Mouse (Mus musculus) MEL (cell line): Measurements from ENCODE around the gene Stt3b. TPM values are rescaled to one million over a fixed set of nuclear protein-coding genes. Genes with fewer than 3 reads are reported as not detected.
A peak's percentile ranks its signal among the peaks of the same experiment; 100 is the strongest.

Source experiments
- DNase-seq: peaks from one replicate; pipeline ENCODE4 v3.0.0; 2011; ENCODE audit warnings: low read depth, low spot score
- H3K27ac ChIP-seq: 2 replicates; pipeline ENCODE4 v1.5.1; 2012; ENCODE audit warnings: low read depth, mild to moderate bottlenecking, control low read depth, low read length, moderate library complexity; ENCODE audit not compliant: control insufficient read depth
- H3K27me3 ChIP-seq, 2 experiments: fragments of 150-350 bp in 1 of 2; sonication (generic) in 1 of 2; 2 replicates each; pipeline ENCODE4 v1.6.1; 2012; ENCODE audit warnings: low read length in 2 of 2, mild to moderate bottlenecking in 2 of 2, improper control_type of control experiment in 1 of 2, moderate library complexity in 1 of 2; ENCODE audit not compliant: insufficient read depth in 2 of 2, control insufficient read depth in 1 of 2
- H3K36me3 ChIP-seq, 2 experiments: 2 replicates each; pipeline ENCODE4 v1.6.1; 2012 to 2014; ENCODE audit warnings: low read length in 2 of 2, improper control_type of control experiment in 1 of 2, inconsistent platforms in 1 of 2, mild to moderate bottlenecking in 1 of 2; ENCODE audit not compliant: insufficient read depth in 2 of 2, control insufficient read depth in 1 of 2
- H3K4me1 ChIP-seq, 2 experiments: fragments of 150-350 bp in 1 of 2; sonication (generic) in 1 of 2; 2 replicates each; pipeline ENCODE4 v1.6.1; 2012; ENCODE audit warnings: low read length in 2 of 2, improper control_type of control experiment in 1 of 2, mild to moderate bottlenecking in 1 of 2; ENCODE audit not compliant: insufficient read depth in 2 of 2, control insufficient read depth in 1 of 2
- H3K4me3 ChIP-seq, 2 experiments: fragments of 150-350 bp in 1 of 2; sonication (generic) in 1 of 2; 2 replicates each; pipeline ENCODE4 v1.5.1; 2012; ENCODE audit warnings: low read depth in 2 of 2, low read length in 2 of 2, mild to moderate bottlenecking in 2 of 2, moderate library complexity in 2 of 2, control low read depth in 1 of 2, improper control_type of control experiment in 1 of 2; ENCODE audit not compliant: control insufficient read depth in 1 of 2, insufficient read depth in 1 of 2
- H3K79me2 ChIP-seq: 2 replicates; pipeline ENCODE4 v1.6.1; 2012; ENCODE audit warnings: mild to moderate bottlenecking, low read length, moderate library complexity; ENCODE audit not compliant: control insufficient read depth, poor library complexity, insufficient read depth
- H3K9ac ChIP-seq: 2 replicates; pipeline ENCODE4 v1.6.1; 2012; ENCODE audit warnings: low read depth, mild to moderate bottlenecking, control low read depth, low read length, moderate library complexity; ENCODE audit not compliant: control insufficient read depth, poor library complexity, severe bottlenecking
- H3K9me3 ChIP-seq: fragments of 150-350 bp; sonication (generic); replicated peaks from 2 replicates; pipeline ENCODE4 v1.6.1; 2012; ENCODE audit warnings: mild to moderate bottlenecking, low read length, improper control_type of control experiment, moderate library complexity; ENCODE audit not compliant: insufficient read depth
- BHLHE40 ChIP-seq: IDR thresholded peaks from 2 replicates; pipeline ENCODE4 v1.6.1; 2012; ENCODE audit warnings: low read depth, mild to moderate bottlenecking, inconsistent platforms, low read length, improper control_type of control experiment, borderline replicate concordance
- CHD1 ChIP-seq: IDR thresholded peaks from 2 replicates; pipeline ENCODE4 v1.6.1; 2012; ENCODE audit warnings: low read depth, mild to moderate bottlenecking, inconsistent platforms, low read length, improper control_type of control experiment
- E2F4 ChIP-seq: IDR thresholded peaks from 2 replicates; pipeline ENCODE4 v1.6.1; 2011; ENCODE audit warnings: low read depth, low read length, improper control_type of control experiment, borderline replicate concordance
- KAT2A ChIP-seq: conservative IDR thresholded peaks from 2 replicates; pipeline ENCODE4 v1.6.1; 2012; ENCODE audit warnings: low read depth, low read length, improper control_type of control experiment, inconsistent platforms
- NELFE ChIP-seq: IDR thresholded peaks from 2 replicates; pipeline ENCODE4 v1.6.1; 2011; ENCODE audit warnings: low read depth, low read length, improper control_type of control experiment
- POLR2A ChIP-seq, 2 experiments: IDR thresholded peaks; 2 replicates each; pipeline ENCODE4 v1.6.1; 2011 to 2012; ENCODE audit warnings: low read length in 2 of 2, mild to moderate bottlenecking in 2 of 2, control low read depth in 1 of 2, improper control_type of control experiment in 1 of 2, low read depth in 1 of 2, moderate library complexity in 1 of 2; ENCODE audit not compliant: control insufficient read depth in 1 of 2, insufficient read depth in 1 of 2, poor library complexity in 1 of 2
- SMC3 ChIP-seq: IDR thresholded peaks from 2 replicates; pipeline ENCODE4 v1.6.1; 2011; ENCODE audit warnings: low read depth, low read length, improper control_type of control experiment
- TCF12 ChIP-seq: IDR thresholded peaks from 2 replicates; pipeline ENCODE4 v1.6.1; 2014; ENCODE audit warnings: low read depth, mild to moderate bottlenecking, inconsistent platforms, low read length, improper control_type of control experiment, moderate library complexity
- USF1 ChIP-seq: IDR thresholded peaks from 2 replicates; pipeline ENCODE4 v1.6.1; 2014; ENCODE audit warnings: low read depth, mild to moderate bottlenecking, inconsistent platforms, low read length, improper control_type of control experiment, moderate library complexity
- USF2 ChIP-seq, 2 experiments: IDR thresholded peaks; 2 replicates each; pipeline ENCODE4 v1.6.1; 2011 to 2012; ENCODE audit warnings: improper control_type of control experiment in 2 of 2, low read length in 2 of 2, borderline replicate concordance in 1 of 2, inconsistent platforms in 1 of 2, low read depth in 1 of 2, mild to moderate bottlenecking in 1 of 2; ENCODE audit not compliant: insufficient read depth in 1 of 2
- ZKSCAN1 ChIP-seq: IDR thresholded peaks from 2 replicates; pipeline ENCODE4 v1.6.1; 2012; ENCODE audit warnings: low read depth, mild to moderate bottlenecking, inconsistent platforms, low read length, improper control_type of control experiment, moderate library complexity
- ZNF384 ChIP-seq: IDR thresholded peaks from 2 replicates; pipeline ENCODE4 v1.6.1; 2012; ENCODE audit warnings: low read depth, mild to moderate bottlenecking, inconsistent platforms, low read length, improper control_type of control experiment
- polyA plus RNA-seq, 2 experiments: library from polyadenylated mRNA; stranded (reverse) in 1 of 2; unstranded in 1 of 2; fragments of >175 nt in 1 of 2; fragments of >200 nt in 1 of 2; gene quantifications; 2 replicates each; pipeline versions ENCODE4 v1.2.1 to v1.2.4; 2012; ENCODE audit warnings: low replicate concordance in 2 of 2, low read depth in 1 of 2; ENCODE audit not compliant: insufficient read length in 2 of 2, insufficient read depth in 1 of 2, missing spikeins in 1 of 2
- total RNA-seq: library from RNA; depleted of rRNA; stranded (reverse); fragments of 300-350 nt; gene quantifications from 2 replicates; pipeline ENCODE4 v1.2.3, GENCODE M21; 2012

Gene Stt3b
- total and polyA plus RNA-seq, 3 experiments = 81.9 to 263 (median 97.6) TPM

- Histone ChIP-seq H3K27me3 (no peaks in the 10 kb centered on the region), H3K9ac (no peak overlapping the region)
- DNase-seq = no peak
- TF ChIP-seq KAT2A = no peak
- TF ChIP-seq ZKSCAN1 = no peak
- no peak for TF ChIP-seq NELFE
- TF ChIP-seq ZNF384 = no peak
- TF ChIP-seq TCF12 = no peak
- TF ChIP-seq, all 39 proteins: peak for 0
- Histone ChIP-seq H3K4me3 (no peak overlapping the region), H3K36me3 (no peaks in the 10 kb centered on the region), H3K4me1 (no peaks in the 10 kb centered on the region), H3K27ac (no peak overlapping the region), H3K9me3 (no peaks in the 10 kb centered on the region), H3K79me2 (no peaks in the 10 kb centered on the region)
Measured at GRCm38 (mm10) chr9:115209737-115210136, 100.5 kb downstream of the Stt3b start.

GRCm38 (mm10) chr9:115206219-115206618 lies 104.0 kb downstream of the Stt3b start:
- Histone ChIP-seq H3K36me3 (no peaks in the 10 kb centered on the region), H3K4me3 (no peak overlapping the region), H3K9me3 (no peaks in the 10 kb centered on the region), H3K9ac (no peak overlapping the region), H3K27me3 (no peaks in the 10 kb centered on the region), H3K79me2 (no peaks in the 10 kb centered on the region), H3K4me1 (no peaks in the 10 kb centered on the region), H3K27ac (no peak overlapping the region)
- no peak for DNase-seq
- no peak for TF ChIP-seq NELFE
- peak; percentile 38; the same call in 1 of the 2 replicates for TF ChIP-seq USF1

- DNase-seq = no peak
- H3K36me3 ChIP-seq = no peaks in the 10 kb centered on the region
- H3K4me1 ChIP-seq = no peaks in the 10 kb centered on the region
- H3K9me3 ChIP-seq = no peaks in the 10 kb centered on the region
- H3K4me3 ChIP-seq = no peak overlapping the region
- H3K79me2 ChIP-seq = no peaks in the 10 kb centered on the region
- no peak overlapping the region for H3K27ac ChIP-seq
- H3K9ac ChIP-seq = no peak overlapping the region
- TF ChIP-seq SMC3 (no peak), NELFE (no peak), POLR2A (IDR thresholded peaks at IDR 0.05; ENCODE audit: control insufficient read depth in 1 of 2, insufficient read depth in 1 of 2, low read depth in 1 of 2, low read length in 2 of 2, poor library complexity in 1 of 2) (no peak), ZNF384 (no peak), BHLHE40 (no peak), TCF12 (no peak), USF2 (IDR thresholded peaks at IDR 0.05; ENCODE audit: borderline replicate concordance in 1 of 2, insufficient read depth in 1 of 2, low read depth in 1 of 2, low read length in 2 of 2) (no peak), CHD1 (no peak), E2F4 (no peak)
- no peaks in the 10 kb centered on the region; a peak in 1 of 4 replicates for H3K27me3 ChIP-seq
Measured at GRCm38 (mm10) chr9:115205491-115205890, 104.7 kb downstream of the Stt3b start.
